Mouse (Mus musculus) embryonic facial prominence, embryonic 13.5 days (tissue): ENCODE measurements around the gene Nenf. TPM values are rescaled to one million over a fixed set of nuclear protein-coding genes. Genes with fewer than 3 reads are reported as not detected.
A peak's percentile ranks its signal among the peaks of the same experiment; 100 is the strongest.

Experiments used
- ATAC-seq: fragments of 200-750 bp; cut with Nextera tagmentation; 2 replicates; pipeline ENCODE4 v1.8.0; 2017; ENCODE audit warnings: low read depth; ENCODE audit not compliant: insufficient number of reproducible peaks, insufficient read depth, low FRiP score, low TSS enrichment
- H3K27ac ChIP-seq: fragments of 300-500 bp; sonication (generic); 2 replicates; pipeline ENCODE4 v1.5.1; 2015; ENCODE audit warnings: moderate library complexity, mild to moderate bottlenecking, inconsistent platforms
- H3K27me3 ChIP-seq: fragments of 300-500 bp; sonication (generic); 2 replicates; pipeline ENCODE4 v1.6.1; 2015; ENCODE audit warnings: mild to moderate bottlenecking, inconsistent platforms
- H3K36me3 ChIP-seq: fragments of 300-500 bp; sonication (generic); 2 replicates; pipeline ENCODE4 v1.6.1; 2015; ENCODE audit warnings: mild to moderate bottlenecking, inconsistent platforms
- H3K4me1 ChIP-seq: fragments of 300-500 bp; sonication (generic); 2 replicates; pipeline ENCODE4 v1.6.1; 2015; ENCODE audit warnings: inconsistent platforms
- H3K4me2 ChIP-seq: fragments of 300-500 bp; sonication (generic); 2 replicates; pipeline ENCODE4 v1.6.1; 2015; ENCODE audit warnings: moderate library complexity, mild to moderate bottlenecking, inconsistent platforms
- H3K4me3 ChIP-seq: fragments of 300-500 bp; sonication (generic); 2 replicates; pipeline ENCODE4 v1.5.1; 2015; ENCODE audit warnings: mild to moderate bottlenecking, inconsistent platforms
- H3K9ac ChIP-seq: fragments of 300-500 bp; sonication (generic); 2 replicates; pipeline ENCODE4 v1.6.1; 2015; ENCODE audit warnings: mild to moderate bottlenecking, inconsistent platforms
- H3K9me3 ChIP-seq: fragments of 300-500 bp; sonication (generic); 2 replicates; pipeline ENCODE4 v1.6.1; 2016; ENCODE audit warnings: inconsistent platforms
- WGBS: fragments of 180-500 bp; shearing (Covaris S2); methylation state at CpG from one replicate; pipeline ENCODE4 v1.1.7; 2015; ENCODE audit warnings: mixed read lengths; 5-methylcytosine and 5-hydroxymethylcytosine counted together
- polyA plus RNA-seq: library from polyadenylated mRNA; unstranded; fragments of >200 nt; fragmentation: Nextera tagmentation; extraction: Ambion mirVana; gene quantifications from 2 replicates; pipeline ENCODE4 v1.2.1, GENCODE M21; 2015

The Nenf gene
- 88.3 and 94.7 TPM in 2 replicates for polyA plus RNA-seq

DNA sequence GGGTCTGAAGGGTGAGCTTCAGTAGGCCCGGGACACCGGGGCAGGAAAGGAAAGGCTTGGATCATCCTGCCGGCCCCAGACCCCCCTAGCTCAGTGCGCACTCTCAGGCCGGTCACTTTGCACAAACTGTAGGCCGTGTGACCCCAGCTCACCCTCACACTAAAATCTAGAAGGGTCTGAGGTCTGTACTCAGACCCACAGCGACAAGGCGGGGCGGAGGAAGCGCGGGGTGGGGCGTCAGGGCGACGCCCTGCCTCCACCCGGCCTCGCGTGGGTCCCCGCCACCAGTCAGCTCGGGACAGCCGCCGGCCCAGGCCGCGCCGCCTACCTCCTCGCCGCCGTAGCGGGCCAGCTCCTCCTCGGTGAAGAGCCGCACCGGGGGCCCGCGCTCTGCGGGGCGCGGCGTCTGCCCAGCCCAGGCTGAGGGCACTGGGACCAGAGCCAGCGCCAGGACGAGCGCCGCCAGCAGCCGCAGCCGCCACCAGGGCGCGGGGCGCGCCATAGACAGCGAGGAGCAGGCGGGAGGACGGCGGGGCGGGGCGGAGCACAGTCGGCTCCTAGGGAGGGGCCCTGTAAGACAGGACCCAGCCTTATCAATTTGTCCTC is at the start of gene Nenf:
Nenf (minus strand) TSS at position 604 of the 606 bp plus-strand sequence.
- Histone ChIP-seq H3K4me2 (peak within 1 kb of the TSS; percentile 75), H3K4me1 (peaks cover 14% of the 10 kb centered on the region), H3K4me3 (peak within 1 kb of the TSS; percentile 69), H3K36me3 (no peaks in the 10 kb centered on the region), H3K27me3 (no peaks in the 10 kb centered on the region), H3K9me3 (no peaks in the 10 kb centered on the region), H3K27ac (peak within 1 kb of the TSS; percentile 85), H3K9ac (peak within 1 kb of the TSS; percentile 92)
- ATAC-seq: peak; percentile 86
- WGBS: under 1% methylated on average over 54 of the region's 54 CpGs

DNA sequence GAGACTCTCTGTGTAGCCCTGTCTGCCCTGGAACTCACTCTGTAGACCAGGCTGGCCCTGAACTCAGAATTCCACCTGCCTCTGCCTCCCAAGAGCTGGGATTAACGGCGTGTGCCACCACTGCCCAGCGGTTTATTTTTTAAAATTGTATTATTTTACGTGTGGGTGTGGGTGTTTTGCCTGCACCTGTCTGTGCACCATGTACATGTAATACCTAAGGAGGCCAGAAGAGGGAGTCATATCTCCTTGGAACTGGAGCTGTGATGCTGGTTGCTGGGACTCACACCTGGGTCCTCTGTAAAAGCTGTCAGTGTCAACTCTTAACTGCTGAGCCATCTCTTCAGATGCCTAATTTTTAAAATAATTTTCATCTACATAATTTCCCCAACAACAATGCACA is 46.5 kb upstream of the Nenf start:
- H3K9ac ChIP-seq: no peak overlapping the region

DNA sequence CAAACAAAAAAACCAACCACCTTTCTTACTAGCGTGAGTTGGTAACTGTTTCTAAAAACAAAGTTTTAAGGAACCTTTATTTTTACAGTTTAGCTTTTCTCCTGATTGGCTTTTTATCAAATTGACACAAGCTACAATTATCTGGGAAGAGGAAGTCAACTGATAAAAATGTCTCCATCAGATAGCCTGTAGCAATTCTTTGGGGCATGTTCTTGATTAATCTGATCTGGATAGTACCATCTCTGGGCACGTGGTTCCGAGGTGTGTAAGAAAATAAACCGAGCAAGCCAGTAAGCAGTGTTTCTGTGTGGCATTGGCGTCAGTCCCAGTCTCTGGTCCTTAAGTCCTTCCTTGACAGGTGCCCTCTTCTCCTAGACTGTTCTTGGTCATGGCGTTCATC is 44.4 kb upstream of the Nenf start:
- Histone ChIP-seq H3K9ac (no peak overlapping the region), H3K4me1 (peaks cover 10% of the 10 kb centered on the region), H3K27me3 (no peaks in the 10 kb centered on the region), H3K36me3 (peaks cover 15% of the 10 kb centered on the region; the same call in 1 of the 2 replicates), H3K4me2 (no peak overlapping the region), H3K9me3 (no peaks in the 10 kb centered on the region), H3K27ac (no peak overlapping the region), H3K4me3 (no peak overlapping the region)
- WGBS: 77% methylated on average over 6 of the region's 6 CpGs
- no peak for ATAC-seq

More for the DNA sequence above, 46.5 kb upstream of the Nenf start:
- Histone ChIP-seq H3K36me3 (peaks cover 16% of the 10 kb centered on the region), H3K4me3 (no peak overlapping the region), H3K4me1 (no peaks in the 10 kb centered on the region), H3K27ac (no peak overlapping the region), H3K9me3 (no peaks in the 10 kb centered on the region), H3K4me2 (no peak overlapping the region), H3K27me3 (no peaks in the 10 kb centered on the region)
- ATAC-seq: no peak
- WGBS: 71% methylated on average over 4 of the region's 4 CpGs

DNA sequence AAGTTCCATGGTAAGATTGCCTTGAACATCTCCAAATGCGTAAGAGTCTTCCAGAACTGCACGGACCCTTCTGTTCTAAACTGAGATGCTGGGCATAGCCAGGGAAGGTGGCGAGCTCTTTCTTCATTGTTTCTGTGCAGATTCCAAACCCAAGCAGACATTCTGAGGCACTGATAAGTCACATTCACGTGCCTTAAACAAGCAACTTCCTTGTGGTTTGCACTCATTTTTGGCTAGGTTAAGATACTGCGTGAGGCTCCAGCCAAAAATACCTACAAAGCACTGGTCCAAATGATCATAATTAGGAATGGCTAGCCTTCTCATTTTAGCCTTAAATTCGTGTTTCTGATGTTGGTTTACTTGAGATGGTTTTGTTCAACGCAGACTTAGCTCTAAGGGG is 41.5 kb upstream of the Nenf start:
- 83% methylated on average over 7 of the region's 7 CpGs for WGBS

DNA sequence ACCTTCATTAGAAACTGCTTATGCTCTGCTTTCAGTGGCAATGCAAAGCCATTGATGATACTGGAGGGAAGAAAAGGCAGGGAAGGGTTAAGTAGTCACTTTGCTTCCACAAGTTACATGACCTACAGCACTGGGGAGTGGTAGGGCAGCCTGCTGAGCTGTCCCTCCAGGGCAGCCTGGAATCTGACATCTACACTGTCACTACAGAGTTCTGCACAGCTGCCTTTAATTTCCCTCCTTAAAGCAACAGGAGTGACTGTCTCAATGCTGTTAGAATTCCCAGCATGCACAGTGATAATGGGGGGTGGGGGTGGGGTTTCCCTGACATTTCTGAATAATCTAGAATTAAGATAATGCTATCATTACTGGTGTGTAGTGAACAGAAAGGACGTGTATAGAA is 38.9 kb upstream of the Nenf start:
- Histone ChIP-seq H3K4me3 (no peak overlapping the region), H3K4me1 (peaks cover 35% of the 10 kb centered on the region), H3K9ac (no peak overlapping the region), H3K36me3 (peaks cover 38% of the 10 kb centered on the region), H3K9me3 (no peaks in the 10 kb centered on the region), H3K4me2 (no peak overlapping the region), H3K27me3 (no peaks in the 10 kb centered on the region), H3K27ac (no peak overlapping the region)
- no peak for ATAC-seq
- 27% methylated on average over 1 of the region's 1 CpGs for WGBS

More for the DNA sequence above, 41.5 kb upstream of the Nenf start:
- Histone ChIP-seq H3K4me3 (no peak overlapping the region), H3K9ac (no peak overlapping the region), H3K4me2 (no peak overlapping the region), H3K27me3 (no peaks in the 10 kb centered on the region), H3K4me1 (peaks cover 17% of the 10 kb centered on the region), H3K36me3 (peaks cover 32% of the 10 kb centered on the region), H3K9me3 (no peaks in the 10 kb centered on the region), H3K27ac (no peak overlapping the region)
- ATAC-seq: no peak

DNA sequence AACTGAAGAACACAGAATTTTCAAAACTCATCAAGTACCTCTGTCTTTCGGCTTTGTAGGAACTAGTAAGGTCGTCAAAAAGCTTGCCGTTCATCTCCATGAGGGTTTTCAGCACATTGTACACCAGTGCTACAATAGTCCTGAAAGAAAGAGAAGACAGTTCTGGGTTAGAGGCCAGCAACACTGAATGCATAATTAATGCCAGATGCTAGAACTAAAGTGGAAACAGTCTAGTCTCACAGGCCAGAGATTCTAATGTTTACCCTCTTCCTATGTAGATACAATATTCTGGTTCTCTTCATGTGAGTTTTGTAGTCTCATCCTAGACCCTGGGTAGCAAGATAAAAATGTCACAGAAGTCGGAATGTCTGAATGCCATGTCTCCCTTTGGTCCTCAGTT is 35.8 kb upstream of the Nenf start:
- Histone ChIP-seq H3K4me1 (peaks cover 45% of the 10 kb centered on the region), H3K36me3 (peaks cover 42% of the 10 kb centered on the region), H3K4me3 (no peak overlapping the region), H3K9me3 (no peaks in the 10 kb centered on the region), H3K27me3 (no peaks in the 10 kb centered on the region), H3K27ac (peak overlapping the region; percentile 82; the same call in 1 of the 2 replicates), H3K4me2 (no peak overlapping the region), H3K9ac (no peak overlapping the region)
- 39% methylated on average over 4 of the region's 4 CpGs for WGBS
- no peak for ATAC-seq

DNA sequence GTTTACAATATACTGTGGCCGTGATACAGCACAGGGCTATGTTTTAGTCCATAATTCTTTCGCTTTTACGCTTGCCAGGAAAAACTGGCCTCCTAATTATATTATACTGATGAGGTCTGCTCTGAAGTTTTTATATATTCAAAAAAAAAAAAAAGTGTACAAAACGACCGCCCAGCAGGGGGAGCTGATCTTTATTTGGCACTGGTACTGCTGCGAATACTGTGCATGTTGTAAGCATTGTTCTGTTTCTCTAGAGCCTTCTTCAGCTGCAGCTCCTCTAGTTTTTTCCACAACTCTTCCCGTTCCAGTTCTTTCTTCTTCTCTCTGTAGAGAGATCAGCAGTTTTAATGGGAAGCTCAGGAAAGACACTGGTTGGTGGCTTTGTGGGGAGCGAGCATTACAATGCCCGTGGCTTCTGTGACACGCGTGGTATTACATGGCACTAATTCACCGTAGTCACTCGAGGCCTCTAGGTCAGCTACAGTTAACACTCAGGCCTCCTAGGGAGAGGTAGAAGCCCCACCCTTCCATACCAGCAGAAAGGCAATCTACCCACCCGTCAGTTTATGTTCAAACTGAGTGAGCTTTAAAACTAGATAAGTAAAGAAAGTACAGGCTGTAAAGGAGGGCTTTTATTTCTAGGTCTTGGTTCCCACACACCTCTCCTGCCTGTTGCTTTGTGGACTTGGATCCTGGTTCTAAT is 34.9 kb upstream of the Nenf start:
- Histone ChIP-seq H3K27ac (peak overlapping the region; percentile 82), H3K4me1 (peaks cover 41% of the 10 kb centered on the region), H3K4me3 (no peak overlapping the region), H3K27me3 (no peaks in the 10 kb centered on the region), H3K36me3 (peaks cover 45% of the 10 kb centered on the region), H3K4me2 (no peak overlapping the region), H3K9ac (no peak overlapping the region), H3K9me3 (no peaks in the 10 kb centered on the region)
- WGBS: 45% methylated on average over 14 of the region's 14 CpGs
- ATAC-seq: no peak

DNA sequence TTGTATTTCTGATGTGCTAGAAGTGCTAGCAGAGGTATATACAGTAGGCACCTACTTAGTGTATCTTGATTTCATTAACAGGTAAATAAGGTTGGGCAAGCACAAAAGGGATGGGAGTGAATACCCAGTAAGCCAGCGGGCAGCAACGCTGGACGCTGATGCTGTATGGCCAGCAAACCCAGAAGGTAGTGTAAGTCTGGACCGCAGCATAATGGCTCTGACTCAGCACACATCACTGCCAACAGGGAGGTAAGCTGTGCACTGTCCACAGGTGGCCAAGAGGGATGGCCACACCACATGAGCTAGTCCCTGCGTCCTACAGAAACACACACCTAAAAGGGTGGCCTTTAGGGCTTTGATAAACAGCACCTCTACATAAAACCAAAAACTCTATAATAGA is 32.4 kb upstream of the Nenf start:
- H3K4me1 ChIP-seq: peaks cover 29% of the 10 kb centered on the region
- peaks cover 57% of the 10 kb centered on the region for H3K36me3 ChIP-seq
- no peak overlapping the region for H3K9ac ChIP-seq
- H3K4me3 ChIP-seq: no peak overlapping the region
- no peak overlapping the region for H3K4me2 ChIP-seq
- WGBS: 94% methylated on average over 5 of the region's 5 CpGs
- no peak for ATAC-seq
- no peaks in the 10 kb centered on the region for H3K9me3 ChIP-seq
- H3K27me3 ChIP-seq: no peaks in the 10 kb centered on the region
- H3K27ac ChIP-seq: no peak overlapping the region

DNA sequence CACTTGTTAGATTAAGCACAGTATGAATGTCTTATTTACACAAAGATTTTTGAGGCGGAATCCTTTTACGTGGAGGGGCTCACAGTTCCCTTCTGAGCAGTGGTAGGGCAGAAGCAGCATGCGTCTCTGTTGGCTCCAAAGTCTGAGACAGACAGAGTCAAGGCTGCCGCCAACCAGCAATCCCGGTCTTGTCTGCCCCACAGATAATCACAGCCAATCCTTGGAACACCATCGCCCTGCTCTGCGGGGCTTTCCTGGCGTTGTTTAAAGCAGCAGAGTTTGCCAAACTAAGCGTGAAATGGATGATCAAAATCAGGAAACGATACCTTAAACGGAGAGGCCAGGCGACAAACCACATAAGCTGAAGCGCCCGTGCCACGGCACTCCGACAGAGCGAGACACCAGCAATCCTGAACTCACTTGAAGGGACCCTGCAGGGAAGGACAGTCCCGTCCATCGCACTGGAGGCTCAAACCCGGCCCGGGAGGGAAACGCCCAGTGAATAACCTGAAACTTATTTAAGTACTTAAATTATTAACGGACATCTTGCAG is 31.6 kb upstream of the Nenf start:
- 57% methylated on average over 23 of the region's 23 CpGs for WGBS
- Histone ChIP-seq H3K9ac (0 out of 2 replicates have a peak overlapping the region, but pooled peaks have one; percentile 21), H3K4me3 (no peak overlapping the region), H3K4me2 (no peak overlapping the region), H3K9me3 (no peaks in the 10 kb centered on the region), H3K36me3 (peaks cover 57% of the 10 kb centered on the region), H3K27ac (0 out of 2 replicates have a peak overlapping the region, but pooled peaks have one; percentile 4), H3K4me1 (peaks cover 29% of the 10 kb centered on the region), H3K27me3 (no peaks in the 10 kb centered on the region)
- ATAC-seq: no peak

DNA sequence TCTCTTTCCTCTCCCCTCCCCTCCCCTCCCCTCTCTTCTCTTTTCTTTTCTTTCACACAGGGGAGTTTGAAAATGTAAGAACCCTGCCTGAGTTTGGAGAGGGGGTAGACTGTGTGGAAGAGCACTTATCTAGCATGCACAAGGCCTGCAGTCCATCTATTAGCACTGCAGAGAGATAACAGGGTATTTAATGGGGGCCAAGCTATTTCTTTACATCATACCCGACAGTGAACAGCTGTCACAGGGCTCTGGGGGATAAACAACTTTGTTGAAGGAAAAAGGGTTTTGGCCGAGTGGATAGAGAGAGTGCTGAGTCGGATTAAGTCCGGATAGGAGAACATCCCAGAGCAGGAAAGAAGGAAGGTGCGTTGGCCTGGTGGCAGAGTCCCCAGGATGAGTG is 31.0 kb upstream of the Nenf start:
- H3K9me3 ChIP-seq: no peaks in the 10 kb centered on the region
- peaks cover 24% of the 10 kb centered on the region for H3K4me1 ChIP-seq
- no peak overlapping the region for H3K4me2 ChIP-seq
- ATAC-seq: no peak
- H3K36me3 ChIP-seq: peaks cover 55% of the 10 kb centered on the region
- H3K9ac ChIP-seq: no peak overlapping the region
- 61% methylated on average over 5 of the region's 5 CpGs for WGBS
- 0 out of 2 replicates have a peak overlapping the region, but pooled peaks have one; percentile 4 for H3K27ac ChIP-seq
- H3K4me3 ChIP-seq: no peak overlapping the region
- H3K27me3 ChIP-seq: no peaks in the 10 kb centered on the region

DNA sequence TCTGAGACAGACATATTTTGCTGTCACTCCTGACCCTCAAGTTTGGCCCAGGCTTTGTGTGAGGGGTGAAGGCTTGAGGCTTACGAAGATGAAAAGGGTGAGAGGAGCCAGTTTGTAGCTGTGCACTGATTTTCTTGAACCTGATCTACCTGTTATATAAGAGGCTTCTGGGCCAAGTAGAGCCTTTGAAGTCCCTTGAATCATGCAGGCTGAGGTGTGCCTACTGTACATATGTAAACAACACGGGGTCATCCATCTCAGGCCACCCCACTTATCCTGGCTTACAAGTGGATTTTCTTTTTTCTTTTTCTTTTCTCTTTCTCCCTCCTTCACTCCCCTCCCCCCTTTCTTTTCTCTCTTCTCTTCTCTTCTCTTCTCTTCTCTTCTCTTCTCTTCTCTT is 30.6 kb upstream of the Nenf start:
- H3K36me3 ChIP-seq: peaks cover 55% of the 10 kb centered on the region

DNA sequence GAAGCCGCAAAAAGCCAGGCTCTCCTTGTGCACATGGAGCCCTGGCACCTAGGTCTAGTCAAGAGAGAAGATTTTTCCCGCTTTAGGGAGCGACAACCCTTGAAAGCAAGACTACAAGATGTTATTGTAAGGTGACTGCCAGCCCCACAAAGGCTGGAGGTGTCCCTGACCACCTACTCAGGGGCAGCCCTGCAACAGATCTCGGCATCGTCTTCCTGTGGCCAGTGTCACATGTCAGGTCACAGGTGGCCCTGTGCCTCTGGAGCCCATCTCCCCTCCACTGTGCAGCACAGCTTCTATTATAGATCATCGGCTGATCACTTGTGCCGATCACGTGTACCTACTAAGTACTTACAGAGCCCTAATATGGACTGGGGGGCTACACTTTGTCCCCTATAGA is 29.6 kb upstream of the Nenf start:
- Histone ChIP-seq H3K4me1 (peaks cover 13% of the 10 kb centered on the region; the same call in 1 of the 2 replicates), H3K36me3 (peaks cover 65% of the 10 kb centered on the region), H3K27me3 (no peaks in the 10 kb centered on the region), H3K9me3 (no peaks in the 10 kb centered on the region), H3K4me3 (no peak overlapping the region), H3K4me2 (no peak overlapping the region), H3K9ac (no peak overlapping the region), H3K27ac (no peak overlapping the region)
- 90% methylated on average over 8 of the region's 8 CpGs for WGBS
- no peak for ATAC-seq

More for the DNA sequence above, 30.6 kb upstream of the Nenf start:
- WGBS: 77% methylated on average over 2 of the region's 2 CpGs
- H3K27me3 ChIP-seq: no peaks in the 10 kb centered on the region
- H3K4me1 ChIP-seq: peaks cover 20% of the 10 kb centered on the region
- ATAC-seq: no peak
- no peak overlapping the region for H3K4me3 ChIP-seq
- H3K4me2 ChIP-seq: no peak overlapping the region
- H3K9me3 ChIP-seq: no peaks in the 10 kb centered on the region
- no peak overlapping the region for H3K27ac ChIP-seq
- no peak overlapping the region for H3K9ac ChIP-seq
